Mouse (Mus musculus) naive thymus-derived CD4-positive, alpha-beta T cell, adult 2 months (primary cell): Measurements from ENCODE around the gene Srpx2.

ENCODE experiments used
- DNase-seq: peaks from one replicate; pipeline ENCODE4 v3.0.0-alpha.2; 2011; ENCODE audit warnings: low read depth

Gene Srpx2

DNA sequence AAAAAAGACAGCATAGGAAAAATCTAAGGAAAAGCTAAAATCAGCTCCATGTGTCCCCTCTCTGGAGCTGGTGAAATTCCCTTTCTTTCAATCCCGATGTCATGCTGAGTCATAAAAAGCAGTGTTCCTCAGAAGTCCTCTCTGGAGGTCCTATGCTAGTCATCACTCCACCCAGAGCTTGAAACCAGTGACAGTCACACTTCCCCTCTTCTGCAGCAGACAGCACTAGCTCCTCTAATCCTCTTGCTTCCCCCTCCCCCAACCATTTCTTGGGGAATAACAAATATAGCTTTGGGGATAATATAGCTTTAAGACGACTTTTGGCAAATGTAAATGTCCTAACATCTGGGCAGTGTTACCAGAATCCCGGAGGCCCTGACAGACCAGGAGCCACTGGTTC lies at the start of gene Srpx2:
Srpx2 (plus strand) TSS at position 166 of the 400 bp plus-strand sequence.
- no peak for DNase-seq

GRCm38 (mm10) chrX:133869743-133870142 lies 38.5 kb upstream of the Srpx2 start:
- no peak for DNase-seq

GRCm38 (mm10) chrX:133887308-133887707 lies 20.9 kb upstream of the Srpx2 start:
- DNase-seq: peak; percentile 10

- DNase-seq: no peak
Measured at GRCm38 (mm10) chrX:133888111-133888510, 20.1 kb upstream of the Srpx2 start.

DNA sequence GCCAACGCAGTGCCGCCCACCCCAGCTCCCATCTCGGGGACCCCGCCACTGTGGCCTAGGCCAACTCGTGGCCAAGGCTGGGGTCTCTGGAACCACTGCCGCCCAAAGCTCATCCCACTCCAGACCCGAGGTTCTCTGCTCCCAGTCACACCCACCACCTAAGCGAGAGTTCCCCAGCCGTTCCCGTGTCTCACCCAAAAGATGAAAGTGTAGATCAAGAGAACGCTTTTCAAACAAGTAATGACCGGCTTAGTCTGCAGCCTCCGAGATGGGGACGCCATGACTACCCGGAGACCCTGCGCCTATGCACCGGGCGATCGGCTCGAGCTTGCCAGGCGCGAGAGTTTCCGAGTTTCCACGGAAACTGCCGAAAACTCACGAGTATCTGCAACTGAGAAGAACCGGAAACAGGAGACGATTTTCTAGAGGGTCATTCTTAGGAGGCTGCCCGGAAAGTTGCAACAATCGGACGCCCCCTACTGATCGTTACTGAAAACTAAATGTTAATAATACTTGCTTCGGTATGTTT lies 10.1 kb upstream of the Srpx2 start, which contains the start of gene Tspan6:
Tspan6 (minus strand) TSS at position 416 of the 529 bp plus-strand sequence.
- DNase-seq: peak; percentile 81

- no peak for DNase-seq
Measured at GRCm38 (mm10) chrX:133911397-133912103, 3.3 kb downstream of the Srpx2 start.

DNA sequence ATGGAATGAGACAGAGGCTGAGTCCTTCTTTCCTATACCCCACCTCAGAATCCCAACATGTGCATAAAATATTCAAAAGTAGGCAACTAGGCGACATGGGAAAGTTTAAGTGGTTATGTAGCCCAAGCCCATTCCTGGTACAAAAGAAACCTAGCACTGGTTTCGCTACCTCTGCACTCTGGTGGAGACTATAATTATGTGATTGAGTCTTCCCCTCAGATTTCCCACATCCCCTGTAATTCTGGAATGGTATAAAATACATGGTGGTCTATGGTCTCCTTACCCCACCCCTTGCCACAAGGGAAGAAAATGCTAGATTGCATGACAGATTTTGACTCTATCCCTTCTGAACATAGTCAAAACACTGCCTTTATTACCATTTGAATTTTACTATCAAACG lies 4.8 kb downstream of the Srpx2 start:
- no peak for DNase-seq

- DNase-seq: no peak
Measured at GRCm38 (mm10) chrX:133914219-133914618, 6.0 kb downstream of the Srpx2 start.

DNA sequence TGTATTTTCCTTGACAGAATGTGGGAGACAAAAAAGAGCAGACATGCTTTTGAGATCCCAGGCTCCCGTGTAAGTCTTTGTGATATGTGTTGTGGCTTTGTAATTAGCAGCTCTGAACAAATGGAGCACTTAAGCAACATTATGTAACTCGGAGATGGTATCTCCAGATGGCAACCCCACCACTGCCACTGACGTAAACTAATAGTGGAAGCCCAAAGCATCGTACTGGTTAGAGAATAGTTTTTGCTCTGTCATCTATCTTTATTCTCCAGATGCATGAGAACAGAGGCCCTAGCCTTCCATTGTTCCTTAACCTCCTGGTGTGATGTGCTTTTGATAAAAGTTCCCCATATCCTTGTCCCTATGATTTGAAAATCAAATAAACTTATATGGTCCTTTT lies 13.0 kb downstream of the Srpx2 start:
- DNase-seq: no peak

DNA sequence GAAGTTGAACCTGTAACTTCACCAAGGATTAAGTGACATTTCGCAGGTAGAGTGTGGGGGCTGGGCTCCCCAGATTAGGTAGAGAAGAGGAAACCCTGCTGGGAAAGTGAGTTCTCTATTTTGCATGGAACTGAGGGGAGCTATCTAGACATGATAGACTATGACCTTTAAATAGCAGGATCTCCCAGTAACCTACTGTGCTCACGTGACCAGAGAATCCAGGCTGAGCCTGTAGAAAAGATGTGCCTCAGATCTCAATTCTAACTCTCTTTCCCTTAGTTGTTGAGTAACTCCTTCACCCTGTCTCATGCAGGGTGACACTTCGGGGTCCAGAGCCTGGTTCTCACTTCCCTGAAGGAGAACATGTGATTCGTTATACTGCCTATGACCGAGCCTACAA lies 18.5 kb downstream of the Srpx2 start:
- DNase-seq: no peak

GRCm38 (mm10) chrX:133931302-133932013 lies 23.2 kb downstream of the Srpx2 start:
- peak; percentile 54 for DNase-seq

GRCm38 (mm10) chrX:133936605-133937225 lies 28.5 kb downstream of the Srpx2 start:
- DNase-seq: no peak

GRCm38 (mm10) chrX:133939561-133939960 lies 31.3 kb downstream of the Srpx2 start:
- DNase-seq: no peak

- DNase-seq: peak; percentile 66
Measured at GRCm38 (mm10) chrX:133947427-133947826, 39.2 kb downstream of the Srpx2 start.

- DNase-seq: no peak
Measured at GRCm38 (mm10) chrX:133954661-133955060, 46.4 kb downstream of the Srpx2 start.

- DNase-seq: peak; percentile 1
Measured at GRCm38 (mm10) chrX:133960617-133961016, 52.4 kb downstream of the Srpx2 start.

DNA sequence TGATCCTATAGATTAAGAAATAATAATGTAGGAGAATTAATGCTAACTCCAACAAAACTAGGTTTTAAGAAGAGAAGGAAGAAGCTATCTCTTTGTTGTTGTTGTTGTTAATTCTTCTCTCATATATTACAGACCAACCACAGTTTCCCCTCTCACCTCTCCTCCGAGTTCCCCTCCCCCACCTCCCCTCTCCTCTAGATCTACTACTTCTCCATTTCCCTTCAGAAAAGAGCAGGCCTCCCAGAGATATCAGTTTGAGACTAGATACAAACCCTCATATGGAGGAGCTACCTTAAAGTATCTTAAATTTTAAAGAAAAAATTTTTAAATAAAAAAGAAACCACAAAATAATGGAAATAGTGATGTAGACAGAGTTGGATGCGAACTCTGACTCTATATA lies 56.4 kb downstream of the Srpx2 start:
- no peak for DNase-seq

GRCm38 (mm10) chrX:133981231-133982002 lies 73.2 kb downstream of the Srpx2 start, which contains the start of gene Sytl4:
TSS of gene Sytl4 (minus strand) at chrX:133981812.
- no peak for DNase-seq
